Mouse (Mus musculus) left cerebral cortex, postnatal 25 days (tissue): ENCODE data around the gene Bcl2l2. TPM values are rescaled to one million over a fixed set of nuclear protein-coding genes. Genes with fewer than 3 reads are reported as not detected.

Source experiments
- DNase-seq, 2 experiments: peaks; one replicate each; pipeline ENCODE4 v3.0.0; 2022; ENCODE audit warnings: low spot score in 2 of 2, mixed read lengths in 1 of 2
- intact Hi-C: fragments of 180-260 bp; cut with DNase I; formaldehyde crosslinking; loops from one replicate; pipeline ENCODE4 v1.15.1; 2025
- total RNA-seq, 2 experiments: library from RNA; stranded (reverse); gene quantifications; 2 replicates each; pipeline ENCODE4 v1.2.3; 2021

The Bcl2l2 gene
- total RNA-seq, 2 experiments from 2014 or later: 135 to 136 TPM

DNA sequence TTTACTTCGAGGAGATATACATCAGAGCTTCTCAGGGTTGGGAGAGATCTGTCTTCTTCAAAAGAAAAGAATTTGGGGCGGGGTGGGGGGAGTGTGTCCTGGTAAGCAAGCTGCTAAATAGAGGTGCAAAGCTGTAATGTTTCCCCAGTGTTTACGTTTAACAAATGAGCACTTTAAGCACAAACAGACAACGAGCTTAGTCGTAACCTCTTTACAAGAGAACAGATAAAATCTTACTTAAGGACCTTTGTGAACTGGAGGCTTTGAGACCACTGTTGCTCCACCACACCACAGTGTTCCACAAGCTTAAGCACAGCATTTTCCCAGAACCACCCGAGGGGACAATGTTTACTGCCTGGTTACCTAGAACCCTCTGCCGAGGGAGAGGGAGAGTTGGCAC is 44.1 kb downstream of the Bcl2l2 start:
- no peak for DNase-seq
- intact Hi-C loops: no loop called here

DNA sequence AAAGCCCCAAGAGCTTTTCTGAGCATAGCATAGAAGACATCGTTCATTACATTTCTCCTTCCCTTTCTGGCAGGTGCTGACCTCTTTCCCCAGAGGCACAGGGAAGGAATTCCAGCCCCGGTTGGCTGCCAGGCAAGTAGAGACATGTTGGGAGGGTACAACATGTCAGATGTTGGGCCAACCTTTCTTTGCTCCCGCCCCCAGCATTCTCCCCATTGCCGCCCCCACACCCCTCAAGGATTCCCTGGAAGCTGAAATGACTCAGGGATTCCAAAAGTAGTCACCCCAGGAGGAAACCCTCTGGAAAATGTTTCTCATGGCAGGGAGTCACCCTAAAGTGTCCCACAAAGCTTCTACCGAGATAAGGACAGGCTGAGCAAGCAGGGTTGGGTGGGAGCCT is 46.6 kb downstream of the Bcl2l2 start:
- peak in 1 of 2 experiments; percentile 42 for DNase-seq
- intact Hi-C loops: no loop called here

DNA sequence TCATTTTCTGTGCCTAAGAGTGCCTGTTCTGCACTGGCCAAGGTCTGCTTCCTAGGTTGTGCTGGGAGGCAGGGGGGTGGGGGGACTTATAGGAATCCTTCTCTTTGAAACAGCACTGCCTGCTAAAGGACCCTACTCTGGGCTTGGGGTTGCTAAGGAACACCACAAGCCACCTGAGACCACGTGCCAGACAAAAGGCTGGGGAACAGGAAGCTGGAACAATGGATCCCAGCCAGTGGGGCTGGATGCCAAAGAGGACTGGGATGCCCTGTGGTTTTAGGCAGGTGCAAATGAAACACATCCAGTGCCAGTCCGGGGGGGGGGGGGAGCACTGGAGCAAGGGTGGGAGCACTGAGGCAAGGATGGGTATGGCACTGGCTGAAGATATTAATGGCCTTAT is 47.3 kb downstream of the Bcl2l2 start:
- DNase-seq: no peak
- intact Hi-C loops: no loop called here

- no peak for DNase-seq
- intact Hi-C loops: no loop called here
Measured at GRCm38 (mm10) chr14:54932645-54933150, 49.5 kb downstream of the Bcl2l2 start, which contains the start of gene Il25. Il25 (plus strand) TSS chr14:54932695.

DNA sequence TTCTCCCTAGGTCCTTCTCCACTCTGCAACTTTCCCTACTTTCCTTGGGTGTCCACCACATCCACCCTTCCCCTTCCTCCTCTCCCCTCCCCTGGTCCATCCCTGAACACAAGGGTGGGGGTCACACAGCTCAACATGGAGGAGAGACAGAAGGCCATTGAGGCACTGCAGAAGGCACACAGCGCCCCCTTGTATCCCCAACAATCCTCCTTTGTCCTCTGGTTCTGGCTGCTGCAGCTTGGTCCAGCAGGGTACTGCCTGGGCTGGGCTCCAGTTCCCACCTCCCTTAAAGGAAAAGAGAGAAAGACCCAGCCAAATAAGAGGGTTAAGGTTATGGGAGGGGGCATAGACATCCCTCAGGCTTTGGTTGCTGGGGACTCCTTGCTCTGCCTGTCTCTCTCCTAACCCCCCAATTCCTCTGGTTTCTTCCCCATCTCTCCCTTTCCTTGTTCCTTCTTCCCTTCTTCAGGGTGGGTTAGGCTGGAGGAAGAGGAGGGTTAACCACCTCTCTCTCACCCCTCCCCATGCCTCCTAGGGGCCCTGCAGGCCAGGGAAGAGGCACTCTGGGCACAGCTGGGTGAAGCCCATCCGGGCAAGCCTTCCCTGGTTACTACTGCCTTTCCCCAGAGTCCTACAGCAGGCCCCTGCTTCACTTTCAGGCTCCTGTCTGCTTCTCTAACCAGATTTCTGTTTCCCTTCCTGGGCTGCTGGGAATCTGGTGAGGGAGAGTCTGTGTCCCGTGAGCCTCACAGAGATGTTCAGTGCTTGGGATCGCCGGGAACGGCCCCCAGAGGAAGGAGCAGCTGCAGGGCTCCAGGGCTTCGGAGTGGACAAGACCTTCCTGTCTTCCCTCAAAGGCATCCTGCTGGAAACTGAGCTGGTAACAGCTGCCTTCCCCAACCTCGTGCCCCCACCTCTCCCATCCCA is 53.0 kb downstream of the Bcl2l2 start, which contains the start of gene Cmtm5:
TSS of gene Cmtm5 (plus strand) at position 358 of the 927 bp plus-strand sequence.
- intact Hi-C loops: no loop called here

DNA sequence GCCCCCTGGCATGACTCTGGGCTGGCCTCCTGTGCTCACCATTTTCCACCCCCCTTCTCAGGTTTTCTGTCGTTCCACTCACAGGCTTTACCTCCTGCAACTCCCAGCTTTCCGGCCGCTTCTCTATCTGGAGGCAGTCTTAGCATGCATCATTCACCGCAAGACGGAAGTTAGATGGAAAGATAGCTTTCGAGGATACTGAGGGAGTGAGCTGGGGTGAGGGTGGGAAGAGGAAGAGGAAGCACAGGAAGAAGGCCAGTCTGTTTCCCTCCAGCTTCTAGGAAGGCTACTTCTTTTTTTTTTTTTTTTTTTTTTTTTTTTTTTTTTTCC is 53.6 kb downstream of the Bcl2l2 start:
- no peak for DNase-seq
- intact Hi-C loops: no loop called here

More for the DNA sequence above, 53.0 kb downstream of the Bcl2l2 start, which contains the start of gene Cmtm5:
- DNase-seq: peak; percentile 42 to 75

DNA sequence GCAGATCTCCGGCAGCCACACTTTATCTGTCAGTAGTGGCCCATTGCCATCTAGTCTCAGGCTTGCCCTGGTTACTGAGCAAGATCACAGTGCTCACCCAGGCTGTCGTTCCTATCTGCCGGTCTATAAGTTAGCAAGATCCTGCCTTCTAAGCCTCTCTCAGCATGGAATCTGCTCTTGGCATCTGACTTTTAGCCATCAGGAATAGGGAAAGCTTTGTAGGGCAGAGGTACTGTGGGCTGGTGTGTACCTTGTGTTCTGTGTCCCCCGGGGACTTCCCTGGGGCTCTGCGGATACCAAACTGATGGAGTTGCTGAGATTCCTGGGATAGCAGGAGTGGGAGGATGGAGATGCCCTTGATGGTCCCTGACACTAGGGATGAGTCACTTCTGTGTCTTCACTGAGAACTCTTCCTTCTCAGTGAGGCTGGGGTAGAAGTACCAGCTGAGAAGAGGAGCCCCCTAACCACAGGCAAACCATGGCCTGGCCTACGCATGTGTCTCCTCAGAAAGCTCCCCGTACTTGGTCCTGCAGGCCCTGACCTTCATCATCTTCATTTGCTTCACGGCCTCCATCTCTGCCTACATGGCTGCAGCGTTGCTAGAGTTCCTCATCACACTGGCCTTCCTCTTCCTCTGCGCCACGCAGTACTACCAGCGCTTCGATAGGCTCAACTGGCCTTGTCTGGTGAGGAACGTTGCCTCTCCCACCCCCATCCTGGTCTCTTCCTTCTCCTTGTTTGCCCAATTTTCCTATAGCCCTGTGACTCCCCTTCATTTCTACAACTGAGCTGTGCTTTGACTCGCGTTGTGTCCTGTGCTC is 54.4 kb downstream of the Bcl2l2 start:
- intact Hi-C loops: no loop called here
- no peak for DNase-seq

Other genes with a start within 250 kb of the Bcl2l2 start
- not detected for gene Gm17606, start 242.4 kb upstream of the Bcl2l2 start, total RNA-seq
- gene Cdh24, start 242.0 kb upstream of the Bcl2l2 start, total RNA-seq: 10 to 100 TPM in 1 of 2 experiments, 1 to 10 TPM in 1; 8.0 to 11.1 TPM
- gene 1700123O20Rik, start 197.2 kb upstream of the Bcl2l2 start, total RNA-seq: 10 to 100 TPM; 22.8 to 24.2 TPM
- 100 to 1,000 TPM; 180 to 192 TPM for gene Acin1, start 196.4 kb upstream of the Bcl2l2 start, total RNA-seq
- under 1 TPM in 1 of 2 experiments, not detected in 1; 0.14 TPM for gene Gm29776, start 184.5 kb upstream of the Bcl2l2 start, total RNA-seq
- gene Cebpe, start 171.2 kb upstream of the Bcl2l2 start, total RNA-seq: not detected
- gene Slc7a8, start 101.4 kb upstream of the Bcl2l2 start, total RNA-seq: 10 to 100 TPM; 53.9 to 60.2 TPM
- gene Rnf212b, start 69.2 kb upstream of the Bcl2l2 start, total RNA-seq: not detected
- gene Homez, start 12.4 kb upstream of the Bcl2l2 start, total RNA-seq: 10 to 100 TPM; 17.7 to 23.0 TPM
- gene Ppp1r3e, start 5.8 kb upstream of the Bcl2l2 start, total RNA-seq: 10 to 100 TPM; 13.5 to 16.4 TPM
- 10 to 100 TPM in 1 of 2 experiments, 1 to 10 TPM in 1; 3.2 to 16.8 TPM for gene Gm20521, start 64 bp downstream of the Bcl2l2 start, total RNA-seq
- 100 to 1,000 TPM; 204 to 231 TPM for gene Pabpn1, start 9.1 kb downstream of the Bcl2l2 start, total RNA-seq
- 100 to 1,000 TPM; 628 to 630 TPM for gene Slc22a17, start 29.8 kb downstream of the Bcl2l2 start, total RNA-seq
- 1 to 10 TPM; 7.4 to 8.1 TPM for gene Efs, start 42.7 kb downstream of the Bcl2l2 start, total RNA-seq
- not detected for gene Il25, start 49.3 kb downstream of the Bcl2l2 start, total RNA-seq
- 10 to 100 TPM; 48.1 to 63.0 TPM for gene Cmtm5, start 52.9 kb downstream of the Bcl2l2 start, total RNA-seq
- gene Myh6, start 83.5 kb downstream of the Bcl2l2 start, total RNA-seq: 1 to 10 TPM; 5.4 to 8.7 TPM
- not detected for gene Gm17428, start 93.6 kb downstream of the Bcl2l2 start, total RNA-seq
- gene Myh7, start 111.2 kb downstream of the Bcl2l2 start, total RNA-seq: 10 to 100 TPM; 18.0 to 19.6 TPM
- gene Ngdn, start 132.1 kb downstream of the Bcl2l2 start, total RNA-seq: 10 to 100 TPM; 23.0 to 26.4 TPM
- gene Zfhx2, start 208.9 kb downstream of the Bcl2l2 start, total RNA-seq: 10 to 100 TPM; 37.5 to 47.1 TPM
- 10 to 100 TPM; 23.8 to 25.0 TPM for gene Thtpa, start 211.4 kb downstream of the Bcl2l2 start, total RNA-seq
- gene Ap1g2, start 223.2 kb downstream of the Bcl2l2 start, total RNA-seq: 10 to 100 TPM; 10.3 to 11.3 TPM
- gene Jph4, start 233.6 kb downstream of the Bcl2l2 start, total RNA-seq: 100 to 1,000 TPM; 317 to 338 TPM